Mouse (Mus musculus) kidney, adult 18-20 months (tissue): Measurements from ENCODE around the gene Wfdc9.

Experiments used
- DNase-seq: peaks from one replicate; pipeline ENCODE4 v3.0.0; 2021

The Wfdc9 gene

DNA sequence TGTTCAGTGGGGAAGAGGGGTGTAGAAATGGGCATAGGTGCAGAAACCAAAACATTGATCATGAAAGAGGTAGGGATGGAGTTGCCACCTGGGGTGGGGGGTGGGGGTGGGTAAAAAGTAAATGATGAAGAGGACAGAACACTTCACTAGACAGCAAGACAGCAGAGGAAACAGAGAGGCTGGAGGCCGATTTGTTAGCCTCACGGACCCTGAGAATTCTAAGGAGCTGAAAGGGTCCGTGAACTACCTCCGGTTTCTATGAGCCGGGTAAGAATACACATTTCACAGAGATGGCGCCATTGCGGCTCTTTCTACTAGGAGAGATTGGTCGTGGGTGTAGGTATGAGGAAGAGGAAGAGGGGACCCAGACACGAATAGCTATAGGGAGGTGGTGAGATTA lies at the start of gene Wfdc9:
TSS of gene Wfdc9 (minus strand) at position 101 of the 400 bp plus-strand sequence.
- DNase-seq, result no peak

GRCm38 (mm10) chr2:164705991-164706390 lies 49.6 kb upstream of the Wfdc9 start:
- no peak for DNase-seq

DNA sequence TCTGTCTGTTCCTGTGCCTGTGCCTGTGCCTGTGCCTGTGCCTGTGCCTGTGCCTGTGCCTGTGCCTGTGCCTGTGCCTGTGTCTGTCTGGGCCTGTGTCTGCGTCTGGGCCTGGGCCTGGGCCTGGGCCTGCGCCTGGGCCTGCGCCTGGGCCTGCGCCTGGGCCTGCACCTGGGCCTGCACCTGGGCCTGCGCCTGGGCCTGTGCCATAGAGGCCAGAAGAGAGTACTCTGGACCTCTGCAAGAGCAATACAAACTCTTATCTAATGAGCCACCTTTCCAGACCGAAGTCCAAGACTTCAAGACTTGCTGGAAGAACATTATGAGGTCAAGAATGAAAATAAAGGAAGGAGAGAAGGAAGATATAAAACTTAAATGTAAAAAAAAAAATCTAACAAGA lies 48.9 kb upstream of the Wfdc9 start:
- DNase-seq, result no peak

- no peak for DNase-seq
Observed at GRCm38 (mm10) chr2:164704235-164704634, 47.9 kb upstream of the Wfdc9 start.

DNA sequence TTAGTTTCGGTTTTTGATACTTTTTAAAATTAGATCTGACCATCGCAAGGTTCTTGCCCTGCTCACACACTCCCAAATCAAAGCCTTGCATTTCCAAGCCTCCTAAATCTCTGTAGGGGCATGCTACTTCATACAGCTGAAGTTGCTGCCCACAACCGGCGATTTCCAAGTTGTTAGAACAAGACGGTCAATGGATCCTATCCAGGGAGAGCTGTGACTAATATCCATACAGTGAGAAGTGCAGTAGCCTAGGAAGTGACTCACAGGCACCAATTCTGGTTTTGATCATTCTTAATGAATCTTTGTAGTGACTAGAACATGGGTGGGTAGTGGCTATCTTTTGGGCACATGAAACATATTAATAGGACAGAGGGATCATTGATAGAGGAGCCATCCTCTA lies 45.4 kb upstream of the Wfdc9 start:
- DNase-seq, result no peak

GRCm38 (mm10) chr2:164700959-164701358 lies 44.6 kb upstream of the Wfdc9 start:
- no peak for DNase-seq

GRCm38 (mm10) chr2:164698201-164698600 lies 41.8 kb upstream of the Wfdc9 start, which contains the start of gene Spint4:
Spint4 (plus strand) TSS chr2:164698501.
- DNase-seq, result no peak

DNA sequence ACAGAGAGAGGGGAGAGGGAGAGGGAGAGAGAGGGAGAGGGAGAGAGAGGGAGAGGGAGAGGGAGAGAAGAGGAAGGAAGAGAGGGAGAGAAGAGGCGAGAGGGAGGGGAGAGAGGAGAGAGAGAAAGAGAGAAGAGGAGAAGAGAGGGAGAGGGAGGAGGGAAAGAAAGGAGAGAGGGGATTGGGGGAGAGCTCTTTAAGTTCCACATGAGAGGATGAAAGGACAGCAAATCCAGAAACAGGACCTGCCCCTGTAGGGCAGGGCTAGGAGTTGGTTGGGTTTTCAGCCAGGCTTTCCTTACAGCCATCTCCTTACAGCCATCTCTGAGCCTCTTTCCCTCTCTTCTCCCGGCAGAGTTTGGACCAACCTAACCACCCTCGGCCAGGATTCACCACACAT lies 28.4 kb upstream of the Wfdc9 start, which contains the start of gene Wfdc13:
TSS of gene Wfdc13 (plus strand) at position 301 of the 400 bp plus-strand sequence.
- no peak for DNase-seq

DNA sequence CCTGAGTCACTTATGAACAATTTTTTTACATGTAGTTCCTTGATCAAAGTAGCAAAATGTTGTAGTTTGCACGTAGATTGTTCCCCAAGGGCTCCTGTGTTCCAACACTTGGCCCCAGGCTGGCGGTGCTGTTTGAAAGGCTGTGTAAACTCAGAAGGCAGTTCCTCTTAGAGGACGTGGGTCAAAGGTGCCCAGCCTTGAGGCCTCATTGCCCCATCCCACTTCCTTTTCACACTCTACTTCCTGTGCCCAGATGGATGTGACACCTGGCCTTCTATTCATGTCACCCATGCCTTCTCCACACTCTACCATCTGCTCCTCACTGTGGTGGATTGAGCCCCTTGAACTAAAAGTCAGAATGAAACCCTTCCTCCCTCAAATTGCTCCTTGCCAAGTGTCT lies 23.5 kb upstream of the Wfdc9 start:
- no peak for DNase-seq

- peak; percentile 79 for DNase-seq
Observed at GRCm38 (mm10) chr2:164678848-164679625, 22.7 kb upstream of the Wfdc9 start.

DNA sequence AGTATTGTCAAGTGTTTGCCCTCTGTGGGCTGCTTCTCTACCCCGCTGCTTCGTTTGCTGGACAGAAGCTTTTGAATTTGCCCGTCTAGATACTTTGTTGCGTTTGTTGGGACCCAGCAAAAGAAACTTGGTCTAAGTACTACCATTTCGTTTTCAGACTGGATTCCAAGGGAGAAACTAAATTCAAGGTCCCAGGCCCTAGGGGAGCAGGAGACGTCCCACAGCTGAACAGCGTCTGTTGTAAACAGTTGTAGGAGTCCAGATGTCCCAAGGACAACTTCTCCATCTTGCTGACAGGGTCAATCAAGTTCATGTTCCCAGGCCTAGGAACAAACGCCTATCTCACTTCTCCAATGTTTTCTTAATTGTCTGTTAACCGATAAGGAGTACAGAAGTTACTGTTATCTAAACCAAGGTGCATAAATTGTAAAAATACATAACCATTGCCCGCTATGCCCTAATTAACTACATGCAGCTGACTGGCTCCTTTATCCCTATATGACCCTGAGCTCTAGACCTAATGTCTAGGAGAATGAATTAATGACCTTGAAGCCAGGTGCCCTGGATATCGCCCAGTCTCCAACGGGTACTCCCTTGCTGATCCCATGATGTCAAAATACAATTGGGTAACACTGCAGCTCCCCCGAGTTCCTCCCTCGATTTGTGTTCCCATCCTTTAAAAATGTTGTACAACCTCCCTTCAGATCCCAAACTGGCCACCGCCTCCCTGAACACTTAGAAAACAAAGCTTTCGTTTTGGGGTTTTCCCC lies 20.7 kb upstream of the Wfdc9 start:
- DNase-seq, result no peak

- no peak for DNase-seq
Observed at GRCm38 (mm10) chr2:164676103-164676502, 19.7 kb upstream of the Wfdc9 start.

- no peak for DNase-seq
Observed at GRCm38 (mm10) chr2:164673987-164674386, 17.6 kb upstream of the Wfdc9 start, which contains the start of gene Wfdc11. Wfdc11 (minus strand) TSS chr2:164674087.

- no peak for DNase-seq
Observed at GRCm38 (mm10) chr2:164670938-164671337, 14.6 kb upstream of the Wfdc9 start.

DNA sequence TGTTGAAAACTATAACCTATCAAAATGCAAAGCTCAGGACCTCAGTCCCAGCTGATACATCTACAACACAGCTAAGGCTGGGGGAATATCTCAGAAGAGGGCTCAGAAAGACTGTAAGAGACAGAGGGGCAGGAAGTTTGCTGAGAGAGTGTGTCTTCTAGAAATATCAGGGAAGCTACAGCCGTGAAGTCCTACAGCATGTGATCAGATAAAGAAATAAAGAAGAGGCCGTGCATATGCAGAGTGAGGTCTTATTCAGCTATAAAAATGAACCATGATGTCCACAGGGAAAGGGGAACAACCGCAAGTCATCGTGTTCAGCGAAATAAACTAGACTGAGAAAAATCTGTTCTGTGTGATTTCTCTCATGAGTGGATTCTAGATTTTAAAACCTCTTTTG lies 13.9 kb upstream of the Wfdc9 start:
- DNase-seq, result no peak

DNA sequence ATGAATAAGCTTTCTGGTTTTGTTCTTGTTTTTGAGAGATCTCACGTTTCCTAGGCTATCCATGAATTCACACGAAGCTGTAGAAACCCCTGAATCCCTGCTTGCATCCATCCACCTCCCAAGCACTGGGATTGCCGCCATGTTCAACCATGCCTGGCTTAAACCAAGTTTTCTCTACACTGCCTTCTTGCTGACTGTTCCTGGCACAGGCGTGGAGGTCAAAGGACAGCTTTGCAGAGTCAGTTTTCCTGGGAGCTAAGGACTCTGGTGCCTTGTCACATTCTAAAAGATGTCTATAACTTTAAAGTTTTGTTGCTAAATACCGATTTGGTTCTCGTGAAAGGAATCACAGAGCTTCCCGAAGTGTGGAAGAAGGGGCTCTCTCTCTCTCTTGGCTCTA lies 8.5 kb upstream of the Wfdc9 start:
- peak; percentile 28 for DNase-seq

DNA sequence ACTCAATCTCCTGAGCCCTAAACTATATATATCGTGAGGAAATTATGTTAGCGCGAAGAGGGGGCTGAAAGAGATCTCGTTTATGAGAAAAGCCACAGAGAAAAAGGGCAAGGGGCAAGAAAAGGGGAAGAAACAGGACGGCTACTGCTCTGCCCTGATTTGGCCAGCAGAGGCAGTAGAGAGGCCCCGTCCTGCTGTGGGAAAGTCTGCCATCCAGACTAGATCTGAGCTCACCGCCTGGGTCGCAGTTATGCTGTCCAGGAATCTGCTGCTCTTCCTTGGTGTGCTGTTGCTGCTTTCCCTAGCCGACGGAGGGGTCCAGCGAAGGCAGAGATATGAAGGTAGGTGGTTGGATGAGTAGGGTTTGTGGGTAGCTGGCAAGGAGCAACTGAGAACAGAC lies 525 bp downstream of the Wfdc9 start, which contains the start of gene Wfdc10:
TSS of gene Wfdc10 (plus strand) at position 189 of the 400 bp plus-strand sequence.
- DNase-seq, result peak; percentile 58

DNA sequence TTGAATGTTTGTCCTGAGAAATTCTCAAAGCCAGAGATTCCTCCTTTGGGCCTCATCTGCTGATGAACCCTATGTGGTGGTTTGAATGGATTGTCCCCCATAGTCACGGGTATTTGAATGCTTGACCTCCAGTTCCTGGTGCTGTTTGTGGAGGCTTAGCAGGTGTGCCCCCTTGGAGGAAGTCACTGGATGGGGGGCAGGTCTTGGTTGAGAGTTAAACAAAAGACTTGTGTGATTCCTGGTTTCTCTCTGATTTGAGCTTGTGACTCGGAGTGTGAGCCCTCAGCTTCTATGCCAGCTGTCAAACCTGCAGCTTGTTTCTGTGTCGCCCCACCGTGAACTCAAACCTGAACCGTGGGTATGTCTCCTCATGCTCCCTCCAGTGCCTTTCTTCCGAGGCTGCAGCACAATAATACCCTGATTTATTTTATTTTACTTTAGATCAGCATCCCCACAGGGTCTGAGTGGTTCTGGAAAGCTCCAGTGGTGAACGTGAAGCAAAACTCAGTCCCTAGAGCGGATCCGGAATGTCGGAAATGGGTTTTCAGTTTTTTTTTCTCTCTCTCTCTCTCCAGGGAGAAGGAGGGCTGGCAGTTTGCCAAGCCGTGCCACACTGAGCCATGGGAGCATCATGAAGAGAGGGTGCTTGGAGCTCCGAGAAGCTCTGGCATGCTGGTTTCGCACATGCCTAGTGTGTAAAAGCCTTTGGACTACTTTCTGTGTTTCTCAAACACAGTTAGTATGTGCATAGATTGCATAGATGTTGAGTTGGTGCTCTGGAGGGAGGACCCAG lies 14.3 kb downstream of the Wfdc9 start:
- DNase-seq, result no peak

GRCm38 (mm10) chr2:164641129-164641528 lies 15.3 kb downstream of the Wfdc9 start:
- DNase-seq, result peak; percentile 31

DNA sequence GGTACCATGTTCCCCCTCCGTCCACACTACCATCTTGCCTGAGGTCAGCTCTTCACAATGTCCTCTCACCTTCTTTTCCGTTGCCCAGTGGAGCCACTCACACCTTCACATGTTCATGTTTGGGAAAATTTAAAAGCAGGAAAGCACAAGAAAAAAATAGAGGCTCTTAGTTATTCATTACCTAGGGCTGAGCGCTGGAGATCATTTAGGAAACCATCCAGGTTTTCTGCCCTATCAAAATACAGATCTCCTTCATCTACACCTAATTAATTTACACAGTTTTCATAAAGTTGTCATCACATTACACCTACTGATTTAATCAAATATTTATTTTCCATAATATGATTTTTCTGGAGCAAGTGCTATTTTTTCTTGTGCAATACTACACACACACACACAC lies 17.7 kb downstream of the Wfdc9 start, which contains the start of gene Wfdc16:
TSS of gene Wfdc16 (minus strand) at position 101 of the 400 bp plus-strand sequence.
- DNase-seq, result no peak

- DNase-seq, result no peak
Observed at GRCm38 (mm10) chr2:164635266-164635665, 21.1 kb downstream of the Wfdc9 start.

DNA sequence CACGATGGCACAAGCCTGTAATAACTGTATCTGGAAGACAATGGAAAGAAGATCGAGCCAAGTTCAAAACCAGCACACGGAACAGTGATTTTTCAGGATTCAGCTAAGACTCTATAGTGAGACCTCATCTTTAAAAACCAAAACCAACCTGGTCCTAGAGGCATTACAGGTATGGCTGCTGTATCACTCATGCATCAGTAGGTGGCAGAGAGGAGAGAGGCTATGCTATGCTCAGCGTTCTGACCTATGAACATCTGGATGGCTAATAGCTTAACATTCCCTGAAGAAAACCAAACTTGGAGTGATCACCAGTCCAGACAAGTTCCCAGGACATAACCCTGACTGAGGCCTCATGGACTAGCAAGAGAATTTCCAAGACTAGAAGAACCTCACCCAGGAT lies 34.6 kb downstream of the Wfdc9 start:
- DNase-seq, result no peak

GRCm38 (mm10) chr2:164619050-164619449 lies 37.3 kb downstream of the Wfdc9 start:
- no peak for DNase-seq
